Mouse (Mus musculus) lung, embryonic 14.5 days (tissue): ENCODE measurements around the gene Spib. TPM values are rescaled to one million over a fixed set of nuclear protein-coding genes. Genes with fewer than 3 reads are reported as not detected.
A peak's percentile ranks its signal among the peaks of the same experiment; 100 is the strongest.

Source experiments
- ATAC-seq: fragments of 200-750 bp; cut with Nextera tagmentation; 2 replicates; pipeline ENCODE4 v1.8.0; 2017; ENCODE audit warnings: mild to moderate bottlenecking, moderate TSS enrichment, moderate library complexity; ENCODE audit not compliant: insufficient read depth
- DNase-seq: peaks from one replicate; pipeline ENCODE4 v3.0.0-alpha.2; 2015
- H3K27ac ChIP-seq: fragments of 300-500 bp; sonication (generic); 2 replicates; pipeline ENCODE4 v1.5.1; 2014; ENCODE audit warnings: low read depth, mild to moderate bottlenecking, moderate library complexity
- H3K27me3 ChIP-seq: fragments of 300-500 bp; sonication (generic); 2 replicates; pipeline ENCODE4 v1.6.1; 2014; ENCODE audit warnings: low read length, control low read depth; ENCODE audit not compliant: insufficient read depth
- H3K36me3 ChIP-seq: fragments of 300-500 bp; sonication (generic); 2 replicates; pipeline ENCODE4 v1.6.1; 2014; ENCODE audit warnings: control low read depth; ENCODE audit not compliant: insufficient read depth
- H3K4me1 ChIP-seq: fragments of 300-500 bp; sonication (generic); 2 replicates; pipeline ENCODE4 v1.6.1; 2014; ENCODE audit warnings: antibody characterized with exemption, control low read depth; ENCODE audit not compliant: insufficient read depth
- H3K4me2 ChIP-seq: fragments of 300-500 bp; sonication (generic); 2 replicates; pipeline ENCODE4 v1.6.1; 2014; ENCODE audit warnings: mild to moderate bottlenecking
- H3K4me3 ChIP-seq: fragments of 300-500 bp; sonication (generic); 2 replicates; pipeline ENCODE4 v1.5.1; 2014; ENCODE audit warnings: low read depth, low read length
- H3K9ac ChIP-seq: fragments of 300-500 bp; sonication (generic); 2 replicates; pipeline ENCODE4 v1.6.1; 2014
- H3K9me3 ChIP-seq: fragments of 300-500 bp; sonication (generic); 2 replicates; pipeline ENCODE4 v1.6.1; 2016; ENCODE audit warnings: low read depth, low read length, control low read depth
- CTCF ChIP-seq: IDR thresholded peaks from 2 replicates; pipeline ENCODE4 v1.5.1; 2016; ENCODE audit warnings: antibody characterized with exemption, low read depth
- WGBS: fragments of 180-500 bp; shearing (Covaris S2); extraction: QIAGEN DNeasy Blood & Tissue Kit; methylation state at CpG from one replicate; pipeline ENCODE4 v1.1.7; 2014; 5-methylcytosine and 5-hydroxymethylcytosine counted together
- polyA plus RNA-seq: library from polyadenylated mRNA; unstranded; fragments of >200 nt; fragmentation: Nextera tagmentation; extraction: Ambion mirVana; gene quantifications from 2 replicates; pipeline ENCODE4 v1.2.1, GENCODE M21; 2014

Gene Spib
- polyA plus RNA-seq, 1 experiment from 2014 or later = 0.07 TPM

DNA sequence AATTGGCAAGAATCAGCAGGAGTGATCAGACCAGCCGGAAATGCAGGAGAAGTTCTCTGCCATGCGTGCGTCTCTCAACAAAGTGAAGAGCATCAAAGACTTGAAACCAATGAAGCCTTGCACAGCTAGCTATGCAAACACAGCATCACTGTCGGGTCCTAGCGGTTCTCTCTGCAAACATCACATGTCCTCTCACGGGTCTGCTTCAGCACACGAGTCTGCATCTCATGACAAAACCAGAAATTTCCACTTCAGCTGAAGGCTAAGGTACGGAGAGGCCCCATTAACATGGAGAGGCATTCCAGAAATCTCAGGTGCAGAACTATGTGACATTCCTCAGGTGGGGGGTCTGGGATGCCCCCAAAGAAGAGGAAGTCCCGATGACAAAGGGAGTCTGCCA, 36.9 kb upstream of the Spib start:
- DNase-seq = no peak
- Histone ChIP-seq H3K27me3 (no peaks in the 10 kb centered on the region), H3K4me2 (no peak overlapping the region), H3K4me3 (no peak overlapping the region), H3K9ac (no peak overlapping the region), H3K36me3 (no peaks in the 10 kb centered on the region), H3K27ac (no peak overlapping the region), H3K4me1 (no peaks in the 10 kb centered on the region), H3K9me3 (no peaks in the 10 kb centered on the region)
- WGBS = 44% methylated on average over 9 of the region's 9 CpGs
- TF ChIP-seq CTCF = no peak
- no peak for ATAC-seq

DNA sequence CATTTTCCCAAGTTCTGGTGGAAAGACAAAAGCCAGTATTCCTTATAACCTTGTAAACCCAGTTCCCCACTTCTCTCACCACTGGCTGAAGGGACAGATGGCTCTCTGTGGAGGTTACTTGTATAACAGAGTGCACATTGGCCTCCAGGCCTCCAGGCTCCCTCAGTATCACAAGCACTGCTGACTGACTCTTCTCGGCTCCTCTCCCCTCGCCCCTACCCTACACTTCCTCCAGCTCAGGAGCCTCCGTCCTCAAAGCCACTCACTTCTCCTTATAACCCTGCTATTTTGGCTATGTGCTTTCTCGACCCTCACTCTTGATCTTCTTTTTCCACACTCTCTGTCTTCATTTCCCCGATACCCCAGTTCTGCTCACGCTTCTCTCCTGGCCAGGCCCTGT, 33.5 kb upstream of the Spib start:
- DNase-seq = no peak
- Histone ChIP-seq H3K4me3 (no peak overlapping the region), H3K27ac (no peak overlapping the region), H3K4me1 (no peaks in the 10 kb centered on the region), H3K36me3 (no peaks in the 10 kb centered on the region), H3K9me3 (no peaks in the 10 kb centered on the region), H3K9ac (no peak overlapping the region), H3K27me3 (no peaks in the 10 kb centered on the region), H3K4me2 (no peak overlapping the region)
- WGBS = 62% methylated on average over 6 of the region's 6 CpGs
- ATAC-seq = no peak
- no peak for TF ChIP-seq CTCF

GRCm38 (mm10) chr7:44564486-44564885, 32.6 kb upstream of the Spib start:
- ATAC-seq = no peak
- Histone ChIP-seq H3K9ac (no peak overlapping the region), H3K36me3 (no peaks in the 10 kb centered on the region), H3K27ac (no peak overlapping the region), H3K27me3 (no peaks in the 10 kb centered on the region), H3K4me2 (no peak overlapping the region), H3K4me1 (no peaks in the 10 kb centered on the region), H3K9me3 (no peaks in the 10 kb centered on the region), H3K4me3 (no peak overlapping the region)
- no peak for TF ChIP-seq CTCF
- DNase-seq = no peak
- 83% methylated on average over 10 of the region's 10 CpGs for whole genome bisulfite sequencing

- no peaks in the 10 kb centered on the region for H3K27me3 ChIP-seq
- no peak overlapping the region for H3K4me2 ChIP-seq
- no peaks in the 10 kb centered on the region for H3K36me3 ChIP-seq
- no peak overlapping the region for H3K4me3 ChIP-seq
- H3K27ac ChIP-seq = no peak overlapping the region
- no peak for ATAC-seq
- no peak for TF ChIP-seq CTCF
- WGBS = 42% methylated on average over 8 of the region's 8 CpGs
- H3K9ac ChIP-seq = no peak overlapping the region
- no peaks in the 10 kb centered on the region for H3K9me3 ChIP-seq
- DNase-seq = no peak
- no peaks in the 10 kb centered on the region for H3K4me1 ChIP-seq
Measured at GRCm38 (mm10) chr7:44563284-44563683, 31.4 kb upstream of the Spib start.

DNA sequence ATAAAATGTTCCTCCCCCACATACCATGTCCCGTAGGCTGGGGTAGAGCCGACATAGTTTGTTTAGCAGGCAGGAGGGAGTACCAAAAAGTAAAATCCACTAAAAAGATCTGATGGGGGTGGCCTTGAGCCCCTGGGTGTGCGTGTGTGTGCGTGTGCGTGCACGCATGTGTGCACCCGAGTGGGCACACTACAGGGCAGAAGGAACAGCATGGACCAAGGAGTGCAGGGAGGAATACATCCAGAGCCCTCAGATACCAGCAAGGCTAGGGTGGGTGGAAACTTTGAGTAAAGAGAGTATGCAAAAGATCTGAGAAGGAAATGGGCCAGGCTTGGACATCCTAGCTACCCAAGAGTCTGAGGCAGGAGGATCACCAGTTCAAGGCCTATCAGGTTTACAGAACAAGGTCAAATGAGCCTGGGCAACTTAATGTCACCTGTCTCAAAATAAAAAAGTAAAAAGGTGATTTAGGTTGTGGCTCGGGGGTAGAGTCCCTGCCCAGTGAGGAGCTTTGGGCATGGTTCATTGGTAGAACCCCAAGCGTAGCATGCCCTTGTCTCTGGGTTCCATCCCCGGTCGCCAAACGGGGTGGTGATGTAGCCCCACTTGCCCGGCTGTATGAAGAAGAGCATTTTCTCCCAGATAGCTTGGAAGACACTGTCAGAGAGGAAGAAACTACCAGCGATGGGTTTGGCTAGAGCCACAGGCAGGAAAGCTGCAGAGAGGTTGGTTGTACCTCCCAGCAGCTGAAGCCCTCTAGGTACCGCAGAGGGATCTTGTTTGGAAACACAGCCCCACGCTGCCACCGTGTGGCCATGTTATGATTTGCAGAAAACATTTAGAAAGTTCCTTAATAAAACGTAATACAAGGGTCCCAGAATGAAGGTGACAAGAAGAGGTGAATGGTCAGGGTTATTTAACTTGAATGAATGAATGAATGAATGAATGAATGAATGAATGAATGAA, 28.8 kb upstream of the Spib start:
- Histone ChIP-seq H3K4me3 (no peak overlapping the region), H3K9me3 (no peaks in the 10 kb centered on the region), H3K27ac (no peak overlapping the region), H3K27me3 (no peaks in the 10 kb centered on the region), H3K4me2 (no peak overlapping the region), H3K36me3 (no peaks in the 10 kb centered on the region), H3K4me1 (no peaks in the 10 kb centered on the region), H3K9ac (no peak overlapping the region)
- TF ChIP-seq CTCF = peak; percentile 84
- ATAC-seq (peak; percentile 54; the same call in 1 of the 2 replicates), DNase-seq (peak; percentile 96)
- 50% methylated on average over 18 of the region's 18 CpGs for WGBS

DNA sequence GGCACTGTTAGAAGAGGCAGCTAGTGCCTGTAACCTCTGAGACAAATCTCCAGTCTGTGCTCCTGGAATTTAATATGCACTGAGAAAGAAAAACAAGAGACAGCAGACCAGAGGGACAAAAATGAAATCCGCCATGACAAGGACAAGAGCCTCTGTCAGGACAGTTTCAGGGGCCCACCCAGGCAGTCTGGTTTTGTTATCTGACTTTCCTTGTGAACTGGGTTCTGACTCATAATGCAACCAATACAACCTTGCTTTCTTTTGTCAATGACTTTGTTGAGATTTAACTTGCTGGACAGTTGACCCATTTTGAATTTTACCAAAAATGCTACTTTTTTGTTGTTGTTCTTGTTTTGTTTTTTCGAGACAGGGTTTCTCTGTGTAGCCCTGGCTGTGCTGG, 25.8 kb upstream of the Spib start:
- H3K4me1 ChIP-seq = no peaks in the 10 kb centered on the region

DNA sequence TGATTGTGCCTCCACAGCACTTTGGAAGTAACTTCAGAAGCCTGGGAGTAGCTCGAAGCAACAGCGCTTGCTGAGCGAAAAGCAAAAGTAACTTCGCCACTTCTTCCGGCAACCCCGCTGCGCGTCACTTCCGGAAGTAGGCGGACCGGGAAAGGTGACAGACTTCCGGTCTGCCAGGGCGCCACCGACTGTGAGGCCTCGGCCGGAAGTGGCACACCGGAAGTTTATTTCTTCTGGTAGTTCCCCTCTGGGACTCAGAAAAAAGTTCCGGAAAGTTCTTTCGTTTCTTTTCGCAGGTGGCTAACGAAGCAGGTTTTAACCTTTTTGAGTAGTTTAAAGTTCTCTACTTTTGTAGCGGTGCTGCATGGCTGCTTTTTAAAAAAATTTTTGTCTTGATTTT, 22.0 kb upstream of the Spib start, which contains the start of gene Nr1h2:
Nr1h2 (minus strand) TSS at position 126 of the 400 bp plus-strand sequence.
- DNase-seq (peak; percentile 99), ATAC-seq (peak; percentile 85)
- no peak for TF ChIP-seq CTCF
- H3K4me1 ChIP-seq = no peaks in the 10 kb centered on the region
- no peaks in the 10 kb centered on the region for H3K9me3 ChIP-seq
- H3K4me2 ChIP-seq = peak within 1 kb of the TSS; percentile 72
- WGBS = under 1% methylated on average over 22 of the region's 22 CpGs
- no peaks in the 10 kb centered on the region for H3K27me3 ChIP-seq
- H3K27ac ChIP-seq = peak within 1 kb of the TSS; percentile 97
- peak within 1 kb of the TSS; percentile 84 for H3K4me3 ChIP-seq
- peak within 1 kb of the TSS; percentile 66 for H3K9ac ChIP-seq
- peaks cover 28% of the 10 kb centered on the region for H3K36me3 ChIP-seq

More for the DNA sequence above, 25.8 kb upstream of the Spib start:
- TF ChIP-seq CTCF = no peak
- no peak overlapping the region for H3K9ac ChIP-seq
- H3K4me2 ChIP-seq = no peak overlapping the region
- ATAC-seq (no peak), DNase-seq (no peak)
- no peak overlapping the region for H3K4me3 ChIP-seq
- H3K9me3 ChIP-seq = no peaks in the 10 kb centered on the region
- no peaks in the 10 kb centered on the region for H3K36me3 ChIP-seq
- no peaks in the 10 kb centered on the region for H3K27me3 ChIP-seq
- H3K27ac ChIP-seq = no peak overlapping the region
- 55% methylated on average over 2 of the region's 2 CpGs for WGBS
